Mouse (Mus musculus) thymus, adult 2 months (tissue): ENCODE measurements around the gene Adcy3.

Experiments
- CTCF ChIP-seq: fragments of 200-500 bp; IDR thresholded peaks from 2 replicates; pipeline ENCODE4 v1.5.1; 2012; ENCODE audit warnings: mild to moderate bottlenecking, control low read depth, low read length, moderate library complexity, borderline replicate concordance; ENCODE audit not compliant: control insufficient read depth, poor library complexity, insufficient read depth; ENCODE audit errors: extremely low read depth
- POLR2A ChIP-seq: fragments of 200-500 bp; IDR thresholded peaks from 2 replicates; pipeline ENCODE4 v1.6.1; 2012; ENCODE audit warnings: mild to moderate bottlenecking, low read length, control low read depth, moderate library complexity; ENCODE audit not compliant: control insufficient read depth, poor library complexity, insufficient read depth; ENCODE audit errors: extremely low read depth

DNA sequence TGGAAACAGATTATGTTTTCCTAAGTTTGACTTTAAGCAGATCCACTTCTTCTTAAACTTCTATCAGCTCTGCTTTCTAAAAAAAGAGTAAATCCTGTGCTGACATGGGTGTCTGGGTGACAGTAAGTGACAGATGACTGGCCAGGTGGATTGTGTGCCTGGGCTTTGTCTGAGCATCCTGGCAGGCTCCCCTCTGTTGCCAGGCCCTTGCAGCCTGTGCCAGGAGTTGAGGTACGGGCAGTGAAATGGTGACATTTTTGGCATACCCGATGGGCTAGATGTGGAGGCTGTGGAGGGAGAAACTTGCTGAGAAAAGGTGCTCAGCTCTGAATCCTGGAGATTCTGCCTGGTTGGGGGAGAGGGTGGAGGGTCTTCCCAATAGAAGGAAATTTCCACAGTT lies 24.6 kb downstream of the Adcy3 start:
- TF ChIP-seq CTCF (no peak), POLR2A (no peak)
